Comparison of ENCODE assay signal across 11 mouse cellular contexts in the genomic region with DNA sequence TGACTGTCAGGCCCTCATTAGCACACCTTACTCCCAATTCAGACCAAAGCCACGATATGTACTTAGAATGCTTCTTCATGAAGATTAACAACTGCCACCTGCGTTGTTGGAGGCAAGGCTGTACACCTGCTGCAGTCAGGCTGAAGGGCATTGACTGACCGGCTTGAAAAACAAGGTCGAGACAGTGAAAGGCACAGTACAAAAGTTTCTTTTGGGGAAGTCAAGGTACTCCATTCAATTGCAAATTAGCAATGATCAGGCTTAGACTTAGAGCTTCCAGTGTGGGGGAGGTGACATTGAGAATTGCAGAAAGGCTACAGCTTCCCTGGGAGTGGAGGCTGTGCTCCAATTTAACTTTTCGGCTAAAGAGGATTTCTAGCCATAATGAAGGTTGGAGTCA. TPM values are rescaled to one million over a fixed set of nuclear protein-coding genes. Genes with fewer than 3 reads are reported as not detected.
"Had no signal": no experiment of that assay in that cellular context is flagged by ENCODE, and none has a peak within 500 bp of the region (broad histone marks: within the 10 kb centered on the region; RNA-seq: fewer than 3 reads in every experiment).

No protein-coding gene starts in this region.

RNA-seq across cellular contexts. Expression of gene Vmn2r90, which starts 36.4 kb away (rescaled TPM):
- total RNA-seq: neutrophil, adult 5-6 weeks had no signal
- polyA plus RNA-seq: neural tube, embryonic 14.5 days; neural tube, embryonic 15.5 days; small intestine, adult 2 months; stomach, embryonic 14.5 days; stomach, embryonic 15.5 days; stomach, embryonic 16.5 days; stomach, postnatal 0 days; thymus, adult 2 months; thymus, postnatal 0 days; urinary bladder, adult 2 months had no signal
